Mouse (Mus musculus) heart, embryonic 14.5 days (tissue): ENCODE data around the gene Sh3pxd2a. TPM values are rescaled to one million over a fixed set of nuclear protein-coding genes. Genes with fewer than 3 reads are reported as not detected.

Source experiments
- ATAC-seq: fragments of 200-750 bp; cut with Nextera tagmentation; 2 replicates; pipeline ENCODE4 v1.8.0; 2017; ENCODE audit warnings: low read depth, moderate TSS enrichment; ENCODE audit not compliant: insufficient number of reproducible peaks, insufficient read depth, low FRiP score
- H3K27ac ChIP-seq, 2 experiments: fragments of 200-500 bp in 1 of 2; fragments of 300-500 bp in 1 of 2; sonication (generic) in 1 of 2; replicated peaks in 1 of 2; 2 replicates each; pipeline ENCODE4 v1.5.1; 2012 to 2014; ENCODE audit warnings: low read depth in 2 of 2, low read length in 2 of 2, control low read depth in 1 of 2, mild to moderate bottlenecking in 1 of 2, mixed read lengths in 1 of 2; ENCODE audit not compliant: control insufficient read depth in 1 of 2, insufficient read depth in 1 of 2
- H3K27me3 ChIP-seq: fragments of 300-500 bp; sonication (generic); 2 replicates; pipeline ENCODE4 v1.6.1; 2014; ENCODE audit warnings: mild to moderate bottlenecking, low read length, control low read depth; ENCODE audit not compliant: control insufficient read depth, insufficient read depth
- H3K36me3 ChIP-seq: fragments of 300-500 bp; sonication (generic); 2 replicates; pipeline ENCODE4 v1.6.1; 2014; ENCODE audit warnings: mild to moderate bottlenecking, control low read depth, low read length, mixed read lengths; ENCODE audit not compliant: control insufficient read depth, insufficient read depth
- H3K4me1 ChIP-seq, 2 experiments: fragments of 200-500 bp in 1 of 2; fragments of 300-500 bp in 1 of 2; sonication (generic) in 1 of 2; 2 replicates each; pipeline ENCODE4 v1.6.1; 2012 to 2014; ENCODE audit warnings: low read length in 2 of 2, control low read depth in 1 of 2, mixed read lengths in 1 of 2; ENCODE audit not compliant: control insufficient read depth in 2 of 2, insufficient read depth in 2 of 2
- H3K4me2 ChIP-seq: fragments of 300-500 bp; sonication (generic); 2 replicates; pipeline ENCODE4 v1.6.1; 2014; ENCODE audit warnings: mild to moderate bottlenecking, low read length
- H3K4me3 ChIP-seq, 2 experiments: fragments of 200-500 bp in 1 of 2; fragments of 300-500 bp in 1 of 2; sonication (generic) in 1 of 2; 2 replicates each; pipeline ENCODE4 v1.5.1; 2012 to 2014; ENCODE audit warnings: low read length in 2 of 2, mild to moderate bottlenecking in 2 of 2, control low read depth in 1 of 2, low read depth in 1 of 2, moderate library complexity in 1 of 2; ENCODE audit not compliant: control insufficient read depth in 1 of 2, insufficient read depth in 1 of 2
- H3K9ac ChIP-seq: fragments of 300-500 bp; sonication (generic); 2 replicates; pipeline ENCODE4 v1.6.1; 2014; ENCODE audit warnings: mild to moderate bottlenecking, low read length
- H3K9me3 ChIP-seq: fragments of 300-500 bp; sonication (generic); 2 replicates; pipeline ENCODE4 v1.6.1; 2016; ENCODE audit warnings: low read length, control low read depth; ENCODE audit not compliant: control insufficient read depth
- WGBS: fragments of 180-500 bp; shearing (Covaris S2); extraction: QIAGEN DNeasy Blood & Tissue Kit; methylation state at CpG from one replicate; pipeline ENCODE4 v1.1.7; 2014; 5-methylcytosine and 5-hydroxymethylcytosine counted together
- polyA plus RNA-seq: library from polyadenylated mRNA; unstranded; fragments of >200 nt; fragmentation: Nextera tagmentation; extraction: Ambion mirVana; gene quantifications from 2 replicates; pipeline ENCODE4 v1.2.1, GENCODE M21; 2014

The Sh3pxd2a gene
- polyA plus RNA-seq, 1 experiment from 2014 or later = 9.7 TPM

GRCm38 (mm10) chr19:47263621-47264020, 200.6 kb downstream of the Sh3pxd2a start:
- no peaks in the 10 kb centered on the region for H3K27me3 ChIP-seq
- H3K4me3 ChIP-seq = no peak overlapping the region
- peaks cover 60% of the 10 kb centered on the region for H3K36me3 ChIP-seq
- no peak for ATAC-seq
- 90% methylated on average over 8 of the region's 8 CpGs for WGBS
- no peaks in the 10 kb centered on the region for H3K9me3 ChIP-seq
- no peak overlapping the region for H3K4me2 ChIP-seq
- H3K9ac ChIP-seq = no peak overlapping the region
- no peaks in the 10 kb centered on the region for H3K4me1 ChIP-seq
- no peak overlapping the region for H3K27ac ChIP-seq

GRCm38 (mm10) chr19:47261196-47261595, 203.0 kb downstream of the Sh3pxd2a start:
- WGBS = 83% methylated on average over 8 of the region's 8 CpGs
- H3K27me3 ChIP-seq = no peaks in the 10 kb centered on the region; the same call in 1 of the 2 replicates

DNA sequence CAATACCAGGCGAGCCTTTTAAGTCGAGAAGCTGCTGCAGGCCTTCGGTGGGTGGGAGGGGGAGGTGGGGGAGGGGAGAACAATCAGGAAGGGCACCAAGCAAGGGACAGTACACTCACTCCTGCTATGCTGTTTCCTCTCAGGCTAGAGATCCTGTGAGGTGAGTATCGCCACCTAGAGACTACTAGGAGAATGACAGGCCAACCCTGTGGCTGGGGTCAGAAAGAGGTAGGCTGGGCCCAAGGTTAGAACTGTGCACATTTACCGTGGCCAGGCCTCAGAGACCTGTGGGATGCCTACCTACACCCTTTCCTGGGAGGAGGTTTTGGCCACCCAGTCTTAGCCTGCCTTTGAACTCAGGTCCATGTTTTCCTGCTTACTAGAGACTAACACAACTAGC, 204.6 kb downstream of the Sh3pxd2a start:
- Histone ChIP-seq H3K4me2 (no peak overlapping the region), H3K27ac (no peak overlapping the region), H3K9me3 (no peaks in the 10 kb centered on the region), H3K4me1 (no peaks in the 10 kb centered on the region), H3K27me3 (peaks cover under 1% of the 10 kb centered on the region), H3K9ac (no peak overlapping the region), H3K4me3 (no peak overlapping the region), H3K36me3 (peaks cover 24% of the 10 kb centered on the region)
- WGBS = 7% methylated on average over 5 of the region's 5 CpGs
- ATAC-seq = no peak

More at GRCm38 (mm10) chr19:47261196-47261595, 203.0 kb downstream of the Sh3pxd2a start:
- no peak overlapping the region for H3K27ac ChIP-seq
- H3K36me3 ChIP-seq = peaks cover 36% of the 10 kb centered on the region
- H3K9me3 ChIP-seq = no peaks in the 10 kb centered on the region
- H3K4me2 ChIP-seq = no peak overlapping the region
- no peak overlapping the region for H3K9ac ChIP-seq
- ATAC-seq = no peak
- H3K4me1 ChIP-seq = no peaks in the 10 kb centered on the region
- no peak overlapping the region for H3K4me3 ChIP-seq

DNA sequence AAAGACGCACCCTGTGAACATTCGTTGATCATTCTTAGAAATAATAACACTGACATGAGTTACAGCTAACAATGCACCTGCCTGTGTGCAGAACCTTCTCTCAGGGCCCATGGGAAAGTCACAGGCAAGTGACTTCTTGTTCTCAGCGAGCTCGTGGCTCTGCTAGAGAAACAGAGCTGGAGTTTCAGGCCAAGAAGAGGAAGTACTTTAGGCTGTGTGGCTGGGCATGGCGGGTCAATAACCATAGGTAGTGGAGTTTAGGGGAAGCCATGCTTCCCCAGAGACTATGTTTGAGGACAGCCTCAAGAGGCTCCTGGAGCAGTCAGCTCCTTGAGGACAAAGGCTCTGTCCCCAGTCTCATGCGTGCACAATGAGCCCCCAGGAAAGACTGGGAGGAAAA, 208.3 kb downstream of the Sh3pxd2a start:
- Histone ChIP-seq H3K27me3 (peaks cover 37% of the 10 kb centered on the region), H3K36me3 (no peaks in the 10 kb centered on the region), H3K4me3 (no peak overlapping the region), H3K27ac (no peak overlapping the region), H3K4me1 (peaks cover 0 to 7% of the 10 kb centered on the region in 2 experiments; a peak in 3 of 4 replicates), H3K9me3 (peaks cover 4% of the 10 kb centered on the region; the same call in 1 of the 2 replicates), H3K9ac (no peak overlapping the region), H3K4me2 (no peak overlapping the region)
- WGBS = 72% methylated on average over 6 of the region's 6 CpGs
- no peak for ATAC-seq

GRCm38 (mm10) chr19:47255036-47255435, 209.2 kb downstream of the Sh3pxd2a start:
- Histone ChIP-seq H3K36me3 (no peaks in the 10 kb centered on the region), H3K27ac (no peak overlapping the region), H3K4me1 (peaks cover 0 to 7% of the 10 kb centered on the region in 2 experiments; a peak in 3 of 4 replicates), H3K9ac (no peak overlapping the region), H3K9me3 (peaks cover 4% of the 10 kb centered on the region; the same call in 1 of the 2 replicates), H3K4me2 (no peak overlapping the region), H3K4me3 (no peak overlapping the region), H3K27me3 (peaks cover 39% of the 10 kb centered on the region)
- 61% methylated on average over 2 of the region's 2 CpGs for WGBS
- ATAC-seq = no peak

GRCm38 (mm10) chr19:47253053-47253628, 211.1 kb downstream of the Sh3pxd2a start:
- Histone ChIP-seq H3K4me1 (peaks cover 0 to 7% of the 10 kb centered on the region in 2 experiments; a peak in 3 of 4 replicates), H3K9ac (peak overlapping the region; percentile 62), H3K27me3 (peaks cover 39% of the 10 kb centered on the region), H3K27ac (no peak overlapping the region), H3K4me3 (peak overlapping the region; percentile 37 to 41), H3K36me3 (no peaks in the 10 kb centered on the region), H3K9me3 (peaks cover 4% of the 10 kb centered on the region; the same call in 1 of the 2 replicates), H3K4me2 (peak overlapping the region; percentile 72)
- peak; percentile 52; the same call in 1 of the 2 replicates for ATAC-seq
- WGBS = 4% methylated on average over 85 of the region's 90 CpGs

- H3K9ac ChIP-seq = no peak overlapping the region
- WGBS = 75% methylated on average over 6 of the region's 6 CpGs
- no peak for ATAC-seq
- no peaks in the 10 kb centered on the region for H3K36me3 ChIP-seq
- H3K4me3 ChIP-seq = no peak overlapping the region
- H3K9me3 ChIP-seq = peaks cover 4% of the 10 kb centered on the region; the same call in 1 of the 2 replicates
- peaks cover 0 to 7% of the 10 kb centered on the region in 2 experiments; a peak in 3 of 4 replicates for H3K4me1 ChIP-seq
- peaks cover 39% of the 10 kb centered on the region for H3K27me3 ChIP-seq
- H3K4me2 ChIP-seq = no peak overlapping the region
- no peak overlapping the region for H3K27ac ChIP-seq
Measured at GRCm38 (mm10) chr19:47250931-47251330, 213.3 kb downstream of the Sh3pxd2a start.
